Comparison of ENCODE assay signal across 8 mouse cellular contexts in genomic region chr1:155784343-155785205, GRCm38 (mm10). TPM values are rescaled to one million over a fixed set of nuclear protein-coding genes. Genes with fewer than 3 reads are reported as not detected.
DNase-seq lines count a peak whose midpoint lies in the region; ATAC-seq lines count a peak whose summit lies in the region.

No protein-coding gene starts in this region.

- H3K27me3 ChIP-seq in heart, embryonic 15.5 days: no peaks in the 10 kb centered on the region
- H3K27me3 ChIP-seq in kidney, embryonic 16.5 days (ENCODE audit: insufficient read depth, low read length): no peaks in the 10 kb centered on the region
- H3K27me3 ChIP-seq in lung, embryonic 16.5 days (ENCODE audit: control insufficient read depth, insufficient read depth, low read depth, low read length): no peaks in the 10 kb centered on the region

- H3K27ac ChIP-seq in heart, embryonic 15.5 days: no peak overlapping the region
- H3K27ac ChIP-seq in kidney, embryonic 16.5 days (ENCODE audit: low read length): no peak overlapping the region
- no peak overlapping the region for H3K27ac ChIP-seq in lung, embryonic 16.5 days (ENCODE audit: low read length)

- no peak overlapping the region for H3K9ac ChIP-seq in heart, embryonic 15.5 days
- H3K9ac ChIP-seq in kidney, embryonic 16.5 days (replicated peaks; ENCODE audit: low read length): no peak overlapping the region
- H3K9ac ChIP-seq in lung, embryonic 16.5 days (ENCODE audit: low read length): no peak overlapping the region

- peak; percentile 78 for DNase-seq in CD4-positive helper T cell, adult 2 months (ENCODE audit: low read depth, low spot score)
- peak; percentile 37 for DNase-seq in T-cell, adult 2 months (ENCODE audit: low spot score)
- peak; percentile 68 for DNase-seq in embryo, embryonic 9.5 days (ENCODE audit: extremely low spot score)
- peak; percentile 32 for DNase-seq in ovary, adult 18-20 months (ENCODE audit: low spot score)
- peak; percentile 65 for DNase-seq in thymus, postnatal 4 days

- ATAC-seq in heart, embryonic 15.5 days (replicated peaks; ENCODE audit: insufficient number of reproducible peaks, insufficient read depth, low FRiP score, low read depth): no peak
- peak; percentile 60; the same call in 1 of the 2 replicates for ATAC-seq in kidney, embryonic 16.5 days (ENCODE audit: low FRiP score, low TSS enrichment)
- peak; percentile 44; the same call in 1 of the 2 replicates for ATAC-seq in lung, embryonic 16.5 days (ENCODE audit: low read depth)

- WGBS in heart, embryonic 15.5 days: 28% methylated on average over 19 of the region's 19 CpGs
- 31% methylated on average over 19 of the region's 19 CpGs for WGBS in kidney, embryonic 16.5 days
- WGBS in lung, embryonic 16.5 days: 24% methylated on average over 19 of the region's 19 CpGs

- no peak overlapping the region for H3K4me3 ChIP-seq in heart, embryonic 15.5 days
- H3K4me3 ChIP-seq in kidney, embryonic 16.5 days (ENCODE audit: low read length): no peak overlapping the region
- no peak overlapping the region for H3K4me3 ChIP-seq in lung, embryonic 16.5 days (ENCODE audit: low read length)

- peaks cover 41% of the 10 kb centered on the region for H3K36me3 ChIP-seq in heart, embryonic 15.5 days
- H3K36me3 ChIP-seq in kidney, embryonic 16.5 days (ENCODE audit: insufficient read depth, low read length): peaks cover 35% of the 10 kb centered on the region
- peaks cover 26% of the 10 kb centered on the region for H3K36me3 ChIP-seq in lung, embryonic 16.5 days (ENCODE audit: control insufficient read depth, insufficient read depth, low read length)

- no peaks in the 10 kb centered on the region for H3K9me3 ChIP-seq in heart, embryonic 15.5 days (replicated peaks)
- peaks cover 6% of the 10 kb centered on the region; the same call in 1 of the 2 replicates for H3K9me3 ChIP-seq in kidney, embryonic 16.5 days (ENCODE audit: low read length)
- H3K9me3 ChIP-seq in lung, embryonic 16.5 days (ENCODE audit: control insufficient read depth, low read length): no peaks in the 10 kb centered on the region

- H3K4me2 ChIP-seq in heart, embryonic 15.5 days: peak overlapping the region; percentile 26; the same call in 1 of the 2 replicates
- no peak overlapping the region for H3K4me2 ChIP-seq in kidney, embryonic 16.5 days (replicated peaks; ENCODE audit: low read depth, low read length)
- H3K4me2 ChIP-seq in lung, embryonic 16.5 days (ENCODE audit: low read depth, low read length): no peak overlapping the region

- H3K4me1 ChIP-seq in heart, embryonic 15.5 days (replicated peaks): peaks cover 5% of the 10 kb centered on the region
- H3K4me1 ChIP-seq in kidney, embryonic 16.5 days (ENCODE audit: insufficient read depth, low read length): peaks cover 5% of the 10 kb centered on the region; the same call in 1 of the 2 replicates
- H3K4me1 ChIP-seq in lung, embryonic 16.5 days (replicated peaks; ENCODE audit: control insufficient read depth, insufficient read depth, low read length): no peaks in the 10 kb centered on the region

RNA-seq across cellular contexts. Expression of gene Qsox1, which starts 28.1 kb away (rescaled TPM):
- 23.4 and 33.2 TPM in 2 replicates for polyA plus RNA-seq in heart, embryonic 15.5 days (2015; fragmentation: Nextera tagmentation; extraction: Ambion mirVana)
- polyA plus RNA-seq in kidney, embryonic 16.5 days (2015; fragmentation: Nextera tagmentation; extraction: Ambion mirVana): 33.3 and 34.0 TPM in 2 replicates
- 47.8 and 52.0 TPM in 2 replicates for polyA plus RNA-seq in lung, embryonic 16.5 days (2015; fragmentation: Nextera tagmentation; extraction: Ambion mirVana)

RNA-seq across cellular contexts. Expression of gene Lhx4, which starts 33.1 kb away (rescaled TPM):
- polyA plus RNA-seq in heart, embryonic 15.5 days (2015; fragmentation: Nextera tagmentation; extraction: Ambion mirVana): not detected in 2 replicates
- not detected in 2 replicates for polyA plus RNA-seq in kidney, embryonic 16.5 days (2015; fragmentation: Nextera tagmentation; extraction: Ambion mirVana)
- 0.04 TPM in 1 of 2 replicates, not detected in the other for polyA plus RNA-seq in lung, embryonic 16.5 days (2015; fragmentation: Nextera tagmentation; extraction: Ambion mirVana)
